Mouse (Mus musculus) erythroblast, embryonic 14.5 days (primary cell): ENCODE data around the gene Atp2c1.

Source experiments
- GATA1 ChIP-seq: IDR thresholded peaks from 2 replicates; pipeline ENCODE4 v1.6.1; 2012; ENCODE audit warnings: low read length, inconsistent platforms, mixed read lengths
- TAL1 ChIP-seq: IDR thresholded peaks from 3 replicates; pipeline ENCODE4 v1.6.1; 2012; ENCODE audit warnings: low read length, inconsistent platforms, mixed read lengths

DNA sequence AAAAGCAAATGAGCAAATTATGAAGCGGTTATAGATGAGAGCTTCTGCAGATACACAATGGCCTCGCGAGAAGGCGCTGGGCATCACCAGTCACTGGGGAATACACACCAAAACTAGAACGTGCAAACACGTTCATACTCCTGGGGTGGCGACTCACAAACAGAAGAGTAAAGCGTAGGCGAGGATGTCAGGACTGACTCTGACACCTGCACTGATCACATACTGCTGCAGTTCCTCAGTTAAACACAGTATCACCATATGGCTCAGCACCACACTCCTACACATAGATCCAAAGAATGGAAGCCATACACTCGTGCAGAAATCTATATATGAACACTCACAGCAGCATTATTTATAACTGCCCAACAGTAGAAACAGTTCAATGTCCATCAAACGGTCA, 43.2 kb downstream of the Atp2c1 start:
- no peak for TF ChIP-seq GATA1
- no peak for TF ChIP-seq TAL1
